Mouse (Mus musculus) small intestine, adult 2 months (tissue): ENCODE results near the gene Trmt1l.

Experiments used
- CTCF ChIP-seq: fragments of 200-500 bp; IDR thresholded peaks from 2 replicates; pipeline ENCODE4 v1.5.1; 2012; ENCODE audit warnings: low read depth, mild to moderate bottlenecking, control low read depth, inconsistent platforms, low read length, moderate library complexity, mixed read lengths; ENCODE audit not compliant: insufficient replicate concordance, insufficient read length; ENCODE audit errors: extremely low read depth
- POLR2A ChIP-seq: fragments of 200-500 bp; IDR thresholded peaks from 2 replicates; pipeline ENCODE4 v1.6.1; 2012; ENCODE audit warnings: low read depth, mild to moderate bottlenecking, control low read depth, inconsistent platforms, low read length, moderate library complexity

DNA sequence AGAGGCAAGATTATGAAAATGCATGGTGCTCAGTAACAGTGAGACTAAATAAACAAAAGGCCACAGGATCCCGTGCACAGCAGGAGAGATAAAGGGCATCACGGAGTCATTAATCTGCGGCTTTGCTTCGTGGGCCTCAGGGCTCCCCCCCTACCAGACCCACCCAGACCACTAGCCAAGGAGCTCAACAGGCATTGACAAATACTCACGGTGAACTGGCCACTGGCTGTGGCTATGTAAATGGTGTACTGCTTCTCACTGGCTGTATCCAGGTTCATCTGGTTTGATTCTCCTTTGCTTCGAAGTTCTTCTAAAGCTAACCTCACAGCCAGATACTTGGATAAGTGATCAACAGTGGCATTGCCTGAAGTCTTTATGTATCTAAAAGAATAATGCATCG is 43.1 kb downstream of the Trmt1l start:
- no peak for TF ChIP-seq CTCF
- TF ChIP-seq POLR2A, result no peak
